Mouse (Mus musculus) CD4-positive, CD25-positive, alpha-beta regulatory T cell, adult 4 months (primary cell): ENCODE results near the gene Mrpl1. TPM values are rescaled to one million over a fixed set of nuclear protein-coding genes. Genes with fewer than 3 reads are reported as not detected.

ENCODE experiments used
- ATAC-seq: one replicate; pipeline ENCODE4 v1.8.0; 2017
- polyA plus RNA-seq, 2 experiments: library from polyadenylated mRNA; unstranded; fragments of 100-300 nt; shearing (Covaris generic); gene quantifications; one replicate each; pipeline ENCODE4 v1.2.1; 2017

Mrpl1 gene
- polyA plus RNA-seq, 2 experiments from 2014 or later, result 23.2 to 24.7 TPM

DNA sequence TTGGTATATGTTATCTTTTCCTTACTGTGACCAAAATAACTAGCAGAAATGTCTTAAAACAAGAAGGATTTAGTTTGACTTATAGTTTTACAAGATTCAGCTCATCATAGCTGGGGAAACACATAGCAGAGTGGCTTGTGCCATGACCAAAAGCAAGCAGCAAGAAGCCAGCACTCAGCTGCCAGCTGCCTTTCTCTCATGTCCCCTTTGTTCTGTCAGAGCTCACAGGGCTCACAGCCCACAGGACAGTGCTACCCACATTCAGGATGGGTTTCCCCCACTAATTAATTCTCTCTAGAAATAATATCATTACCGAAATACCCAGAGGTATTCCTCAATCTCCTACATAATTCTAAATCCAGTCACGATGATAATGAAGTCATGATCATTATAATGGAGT is 1.8 kb upstream of the Mrpl1 start:
- no peak for ATAC-seq

DNA sequence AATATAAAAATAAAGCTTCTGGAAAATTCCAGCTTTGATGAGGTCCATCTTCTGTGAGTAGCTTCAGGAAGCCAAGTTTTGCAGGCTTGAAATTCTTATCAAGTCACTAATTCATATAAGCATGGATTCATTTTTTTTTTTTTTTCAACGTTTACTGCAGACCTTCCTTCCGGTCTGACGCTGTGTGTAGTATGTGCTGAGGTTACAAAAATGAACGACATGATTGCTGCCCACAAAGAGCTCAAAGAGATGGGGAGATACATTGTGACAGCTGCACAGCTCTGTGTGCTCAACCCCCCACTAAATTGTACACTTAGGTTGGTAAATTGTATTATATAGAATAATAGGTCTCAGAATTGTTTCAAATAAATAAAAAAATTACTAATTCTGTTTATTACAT is 750 bp upstream of the Mrpl1 start:
- ATAC-seq, result peak; percentile 60

DNA sequence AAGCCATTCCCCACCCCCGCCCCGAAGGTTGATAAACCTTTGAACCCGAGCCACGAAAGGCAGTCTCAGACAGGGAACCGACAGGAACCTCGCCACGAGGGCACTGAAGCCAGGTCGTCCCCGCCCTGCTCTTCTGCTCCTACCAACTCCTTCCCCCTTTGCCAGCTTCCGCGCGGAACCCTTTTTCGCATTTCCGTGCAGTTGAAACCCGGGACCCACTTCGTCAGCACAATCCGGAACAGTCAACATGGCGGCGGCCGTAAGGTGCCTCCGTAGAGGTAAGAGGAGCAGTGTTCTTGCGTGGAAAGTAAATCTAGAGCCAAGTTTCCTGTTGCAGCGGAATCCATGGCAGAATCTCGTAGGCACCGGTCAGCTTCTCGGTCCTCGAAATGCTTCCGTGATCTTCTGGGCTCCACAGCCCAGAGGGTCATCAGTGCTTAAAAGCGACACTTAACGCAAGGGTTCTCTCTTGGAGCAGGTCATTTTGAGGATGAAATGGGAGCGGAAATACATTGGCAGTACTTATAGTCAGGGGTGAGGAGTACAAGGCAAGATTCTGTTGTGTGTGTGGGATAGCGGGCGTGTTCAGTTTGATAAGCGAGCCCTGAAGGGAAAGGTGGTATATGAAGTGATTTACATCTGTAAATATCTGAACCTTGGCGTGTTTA is 757 bp downstream of the Mrpl1 start:
- ATAC-seq, result peak; percentile 83

DNA sequence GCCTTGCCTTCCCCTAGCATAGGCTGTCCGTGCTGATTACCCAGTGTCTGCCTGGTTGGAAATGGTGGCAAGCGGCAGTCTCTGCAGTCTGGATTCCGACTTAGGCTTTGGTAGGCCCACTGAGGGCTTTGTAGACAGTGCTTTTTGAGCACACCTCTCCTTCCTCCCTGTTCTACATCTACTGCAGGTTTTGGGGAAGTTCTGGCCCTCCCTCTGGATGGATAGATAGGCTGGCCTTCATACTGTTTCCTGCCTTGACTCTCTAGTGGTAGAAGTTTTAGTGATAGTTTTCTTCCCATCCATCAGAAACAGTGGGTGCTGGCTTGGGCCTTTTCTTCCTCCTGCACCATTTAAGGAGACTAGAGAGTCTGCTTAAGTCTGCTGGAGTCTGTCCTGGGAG is 9.4 kb downstream of the Mrpl1 start:
- ATAC-seq, result peak; percentile 24

DNA sequence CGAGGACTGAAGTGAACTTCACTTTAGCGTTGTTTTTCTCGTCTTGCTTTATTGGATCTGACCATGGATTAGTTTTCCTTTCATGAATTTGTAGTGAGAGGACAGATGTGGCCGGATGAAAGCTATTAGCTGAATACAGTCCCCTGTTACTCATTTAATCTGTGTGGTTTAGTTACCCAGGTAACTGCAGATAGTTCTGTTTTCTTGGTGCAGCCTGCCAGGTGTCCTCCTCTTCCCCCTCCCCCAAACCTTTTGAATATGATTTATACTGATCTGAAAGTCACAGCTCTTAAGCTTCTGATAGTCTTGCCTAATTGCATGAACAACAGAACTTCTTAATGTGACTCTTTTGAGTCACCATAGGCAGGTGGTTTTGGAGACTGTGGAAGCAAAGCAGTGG is 10.2 kb downstream of the Mrpl1 start:
- peak; percentile 82 for ATAC-seq

DNA sequence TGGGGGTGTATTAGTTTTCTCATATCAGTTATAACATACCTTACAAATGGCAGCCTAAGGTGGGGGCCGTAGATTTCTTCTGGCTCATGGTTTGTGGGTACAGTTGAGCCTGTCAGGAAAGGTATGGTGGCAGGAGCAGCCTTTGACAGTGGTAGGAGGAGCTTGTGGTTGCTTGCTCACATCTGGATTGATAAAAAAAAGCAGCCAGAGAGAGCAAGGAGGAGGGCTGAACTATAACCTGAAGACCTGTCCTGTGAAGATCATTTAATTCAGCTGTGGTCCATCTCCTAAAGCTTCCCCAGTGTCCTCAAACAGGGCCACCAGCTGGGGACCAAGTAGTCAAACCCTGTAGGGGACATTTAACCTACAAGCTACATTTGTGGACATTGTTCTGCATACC is 12.0 kb downstream of the Mrpl1 start:
- no peak for ATAC-seq

DNA sequence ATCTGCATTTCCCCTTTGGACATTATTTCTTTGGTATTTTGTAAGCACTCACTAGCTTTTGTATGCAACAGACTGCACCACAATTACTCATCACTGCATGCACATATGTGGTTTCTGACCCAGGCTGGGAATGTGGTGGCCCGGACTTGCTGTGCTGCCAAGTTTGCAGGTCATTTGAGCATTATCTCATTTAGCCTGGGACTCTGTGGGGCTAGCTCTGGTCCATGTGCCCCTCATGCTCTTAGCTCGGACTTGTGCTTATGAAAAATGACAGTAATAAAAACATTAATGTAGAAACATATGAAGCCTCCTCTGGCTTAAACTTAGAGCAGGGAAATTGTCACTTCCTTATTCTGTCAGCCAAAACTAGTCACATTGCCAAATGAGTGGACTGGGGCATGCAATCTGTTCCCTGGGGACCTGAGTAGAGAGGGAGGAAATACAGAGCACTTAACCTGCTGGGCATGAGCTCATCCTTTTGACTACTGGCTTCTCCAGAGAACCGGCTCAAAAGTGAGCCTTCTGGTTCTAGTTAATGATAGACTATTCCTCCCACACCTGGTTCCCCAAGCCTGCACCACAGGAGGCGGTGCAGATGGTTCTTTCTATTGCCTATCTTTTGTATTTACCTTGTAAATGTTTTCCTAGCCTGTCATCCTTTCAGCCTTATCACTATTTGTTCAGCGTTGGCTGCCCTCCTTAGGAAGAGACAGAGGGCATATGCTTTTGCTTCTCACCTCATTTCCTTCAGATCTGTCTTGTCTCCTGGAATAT is 12.7 kb downstream of the Mrpl1 start:
- no peak for ATAC-seq

DNA sequence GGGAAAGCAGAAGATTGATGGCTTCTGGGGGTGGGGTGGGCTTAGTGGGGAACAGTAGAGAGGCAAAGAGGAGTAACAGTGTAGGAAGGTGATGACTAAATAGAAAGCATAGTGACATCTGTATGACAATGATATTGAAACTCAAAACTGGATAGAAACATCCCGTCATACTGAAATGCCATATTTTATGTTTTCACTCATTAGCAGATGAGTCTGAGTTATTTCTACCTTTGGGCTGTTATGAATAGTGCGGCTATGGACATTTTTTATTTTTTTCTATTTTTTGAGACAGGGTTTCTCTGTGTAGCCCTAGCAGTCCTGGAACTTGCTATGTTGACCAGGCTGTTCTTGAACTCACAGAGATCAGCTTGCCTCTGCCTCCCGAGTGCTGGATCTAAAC is 13.7 kb downstream of the Mrpl1 start:
- no peak for ATAC-seq

DNA sequence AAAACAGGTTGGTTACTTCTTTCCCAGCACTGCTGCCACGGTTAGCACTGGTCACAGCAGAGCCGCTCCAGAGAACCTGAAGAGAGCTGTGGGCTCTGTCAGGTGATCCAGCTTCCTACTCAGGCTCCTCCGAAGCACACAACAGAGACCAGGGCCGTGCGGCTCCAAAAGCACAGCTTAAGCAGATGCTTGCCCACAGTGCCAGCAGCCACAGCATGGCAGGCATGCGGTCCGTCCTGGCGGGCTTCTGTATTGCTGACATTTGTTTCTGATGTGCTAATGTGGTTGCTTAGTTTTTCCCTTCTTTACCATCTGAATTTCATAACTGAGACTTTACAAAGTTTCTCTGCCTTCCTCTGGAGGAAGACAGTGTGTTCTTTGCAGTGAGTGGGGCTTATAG is 17.2 kb downstream of the Mrpl1 start:
- no peak for ATAC-seq

DNA sequence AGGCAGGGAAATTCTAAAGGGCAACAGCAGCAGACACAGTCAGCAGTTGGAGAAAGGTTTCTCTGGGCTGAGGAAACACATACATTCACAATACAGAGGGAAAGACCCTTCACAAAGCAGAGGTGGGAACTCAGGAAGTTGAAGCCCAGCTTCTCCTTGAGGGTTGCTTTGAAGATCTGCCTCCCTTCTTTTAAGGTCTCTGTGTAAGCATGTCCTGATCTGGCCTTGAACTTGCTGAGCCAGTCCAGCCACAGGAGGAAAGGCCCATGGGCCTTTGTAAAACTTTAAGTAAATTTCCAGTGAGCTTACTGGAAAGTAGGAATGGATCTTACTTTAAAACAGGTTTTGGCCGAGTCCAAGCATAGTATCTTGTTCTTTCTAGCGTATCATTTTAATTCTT is 19.7 kb downstream of the Mrpl1 start:
- no peak for ATAC-seq

DNA sequence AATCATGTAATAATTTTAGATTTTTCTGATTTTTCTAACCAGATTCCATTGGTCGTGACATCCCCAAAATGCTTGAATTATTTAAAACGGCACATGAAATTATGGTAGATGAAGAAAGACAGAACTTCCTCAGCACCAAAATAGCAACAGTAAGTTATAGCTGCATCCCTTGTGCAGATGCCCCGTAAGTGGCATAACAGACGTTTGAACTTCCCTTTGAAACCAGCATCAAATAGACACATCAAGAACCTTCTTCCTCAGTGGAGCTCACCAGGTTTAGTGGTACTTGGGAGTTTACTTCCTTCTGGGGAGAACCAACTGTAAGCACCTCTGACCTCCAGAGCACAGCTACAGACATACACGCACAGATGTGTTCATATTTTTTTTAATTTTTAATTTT is 29.5 kb downstream of the Mrpl1 start:
- no peak for ATAC-seq

DNA sequence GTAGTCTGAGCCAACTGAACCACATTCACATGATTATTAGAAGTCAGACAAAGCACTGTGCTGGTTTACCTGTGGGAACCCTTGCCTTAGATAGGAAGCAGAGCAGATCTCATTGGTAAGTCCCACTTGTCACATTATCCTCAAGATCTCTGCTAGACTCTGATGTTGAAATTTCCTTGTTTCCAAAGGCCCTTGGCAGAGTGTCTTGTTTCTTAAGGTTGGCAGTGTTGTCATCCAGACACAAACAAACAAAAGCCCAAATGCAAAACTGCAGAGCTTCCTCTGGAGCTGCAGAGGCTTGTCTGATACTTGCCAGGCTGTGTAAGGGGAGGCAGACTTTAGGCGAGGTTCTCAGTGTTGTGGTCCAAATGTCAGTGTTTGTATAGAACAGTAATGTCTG is 31.6 kb downstream of the Mrpl1 start:
- ATAC-seq, result no peak

DNA sequence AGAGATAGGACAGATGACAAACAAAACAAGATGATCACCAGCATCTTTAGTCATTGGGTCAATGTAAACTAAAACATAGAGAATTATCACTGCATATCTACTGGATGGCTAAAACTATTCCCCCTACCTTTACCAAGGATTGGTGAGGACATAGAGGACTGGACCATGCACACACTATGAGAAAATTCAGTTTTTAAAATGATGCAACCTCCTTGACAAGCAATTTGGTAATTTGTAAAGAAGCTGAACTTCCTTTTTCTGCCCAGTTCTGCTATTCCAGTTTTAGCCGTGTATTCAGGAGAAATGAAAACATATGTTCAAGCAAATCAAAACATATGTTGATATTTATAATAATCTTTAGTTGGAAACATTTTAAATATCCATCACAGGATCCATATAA is 35.2 kb downstream of the Mrpl1 start:
- ATAC-seq, result no peak

DNA sequence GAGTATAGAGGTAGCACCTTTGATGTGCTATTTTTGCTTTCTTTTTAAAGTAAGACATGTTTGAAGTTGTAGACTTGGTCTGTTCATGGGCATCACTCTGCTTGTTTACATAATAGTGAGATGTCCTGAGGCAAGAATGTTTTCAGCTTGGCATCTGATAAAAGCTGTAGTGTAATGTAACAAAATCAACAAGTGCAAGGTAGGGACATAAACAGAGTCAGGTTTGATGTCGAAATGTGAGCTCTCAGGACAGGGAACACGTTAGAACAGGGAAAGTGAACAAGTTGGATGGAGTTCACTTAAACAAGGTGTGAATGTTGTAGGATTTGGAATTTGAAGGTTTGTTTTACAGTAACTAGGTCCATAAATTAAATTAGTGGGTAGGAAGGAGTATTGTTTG is 44.7 kb downstream of the Mrpl1 start:
- ATAC-seq, result no peak

DNA sequence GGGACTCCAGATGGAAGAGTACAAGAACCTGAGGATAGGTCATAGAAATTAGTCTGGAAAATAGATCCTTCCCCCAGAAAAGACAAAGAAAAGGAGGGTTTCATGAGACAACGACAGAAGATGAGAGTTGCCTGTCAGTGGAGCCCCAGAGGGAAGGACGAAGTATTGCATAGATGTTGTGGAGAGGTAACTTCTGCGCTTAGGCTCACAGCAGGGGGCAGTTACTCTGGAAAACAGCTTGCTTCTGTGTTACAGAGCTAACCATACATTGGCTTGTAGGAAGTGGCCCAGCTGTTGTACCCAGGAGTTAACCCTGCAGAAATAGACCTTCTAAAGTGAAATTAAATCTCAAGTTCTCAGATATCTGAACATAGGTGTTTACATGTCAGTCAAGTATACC is 45.9 kb downstream of the Mrpl1 start:
- no peak for ATAC-seq

DNA sequence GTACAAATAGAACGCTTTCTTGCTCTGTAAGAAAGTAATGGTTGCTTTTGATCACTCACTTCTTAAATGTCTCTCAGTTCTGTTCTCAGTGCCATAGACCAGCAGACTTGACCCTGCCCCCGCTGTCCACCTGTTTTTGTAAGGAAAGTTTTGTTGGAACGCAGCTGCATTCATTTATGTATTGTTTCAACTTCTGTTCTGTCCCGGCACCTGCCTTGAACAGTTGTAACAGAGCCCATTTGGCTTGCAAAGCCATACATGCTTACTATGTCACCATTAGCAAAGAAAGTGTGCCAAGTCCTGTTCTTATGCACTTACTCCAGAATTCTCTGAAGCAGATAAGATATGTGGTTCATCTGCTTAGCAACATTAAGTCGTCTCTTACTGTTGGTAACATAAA is 48.9 kb downstream of the Mrpl1 start:
- no peak for ATAC-seq

DNA sequence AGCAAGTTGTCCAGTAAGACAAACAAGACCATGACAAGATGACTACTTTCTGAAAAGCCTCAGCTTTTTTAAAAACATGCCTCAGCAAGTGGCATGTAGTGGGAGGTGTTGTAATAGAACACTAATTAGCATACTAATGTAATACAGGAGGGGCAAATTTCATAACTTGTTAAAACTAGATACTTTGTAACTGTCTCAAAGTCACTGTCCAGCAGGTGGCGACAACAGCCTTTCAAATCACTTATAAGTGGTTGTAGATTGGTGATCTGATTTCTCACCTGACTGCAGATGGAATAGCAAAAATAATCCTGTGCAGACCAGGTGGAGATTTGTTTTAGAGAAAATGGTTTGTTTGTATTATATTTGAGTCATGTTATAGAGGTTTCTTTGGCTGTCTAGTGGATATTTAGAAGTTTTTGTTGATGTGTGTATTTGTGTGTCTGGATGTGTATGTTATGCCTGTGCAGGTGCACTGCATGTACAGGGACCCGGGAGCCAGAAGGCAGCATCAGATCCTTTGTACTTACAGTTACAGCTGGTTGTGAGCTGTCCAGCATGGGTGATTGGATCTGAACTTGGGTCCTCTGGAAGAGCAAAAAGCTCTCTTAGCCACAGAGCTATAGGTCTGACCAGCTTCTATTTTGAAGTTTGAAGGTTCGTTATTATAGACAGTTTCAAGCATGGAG is 57.9 kb downstream of the Mrpl1 start:
- ATAC-seq, result peak; percentile 47

DNA sequence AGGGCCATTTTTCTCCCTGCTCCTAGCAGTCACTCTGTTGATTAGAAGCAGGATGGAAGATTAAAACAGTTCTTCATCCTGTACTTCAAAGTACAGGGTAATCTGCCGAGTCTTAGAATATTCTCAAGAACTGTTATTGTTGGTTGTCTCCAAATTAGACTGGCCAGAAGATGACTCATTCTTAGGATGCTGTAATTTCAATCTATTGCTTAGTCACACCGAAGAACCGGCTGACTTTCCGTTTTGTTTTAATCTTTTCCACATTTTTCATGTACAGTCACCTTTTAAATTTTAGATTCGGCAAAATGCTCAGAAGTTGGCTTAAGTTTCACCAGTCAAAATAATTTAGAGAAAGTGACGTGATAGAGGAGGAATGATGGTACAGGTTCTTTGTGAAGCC is 61.8 kb downstream of the Mrpl1 start:
- no peak for ATAC-seq

DNA sequence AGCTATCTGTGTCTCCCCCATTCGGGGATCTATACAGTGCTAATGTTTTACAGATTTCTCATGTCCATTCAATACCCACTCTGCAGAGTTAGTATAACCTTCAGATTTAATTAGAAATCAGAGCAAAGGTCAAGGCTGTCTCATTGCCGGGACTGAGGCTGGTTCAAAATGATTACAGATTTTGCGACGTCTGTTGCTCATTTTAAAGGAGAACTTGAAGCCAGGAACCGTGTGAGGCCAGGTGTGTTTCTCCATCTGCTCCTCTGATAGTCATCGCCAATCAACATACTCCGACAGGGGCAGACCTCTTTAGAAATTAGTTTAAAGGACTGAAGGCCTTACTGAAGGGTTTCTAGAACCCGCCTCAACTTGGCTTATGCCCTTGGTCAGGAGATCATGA is 96.5 kb downstream of the Mrpl1 start:
- ATAC-seq, result no peak

DNA sequence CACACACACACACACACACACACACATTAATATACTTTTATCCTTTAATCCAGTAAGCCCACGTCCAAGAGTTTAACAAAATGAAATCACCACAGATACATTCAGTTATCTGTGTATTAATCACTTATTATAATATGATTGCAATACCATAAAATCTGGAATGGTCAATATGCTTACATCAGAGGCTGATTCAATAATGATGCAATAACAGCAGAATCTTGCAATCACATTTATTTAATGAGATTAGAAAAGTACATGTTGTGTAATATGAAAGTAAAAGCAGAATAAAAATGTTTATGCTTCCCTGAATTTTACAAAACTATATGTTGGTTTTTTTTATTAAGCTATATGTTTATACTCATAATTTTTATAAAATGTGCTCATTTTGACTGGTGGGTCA is 97.0 kb downstream of the Mrpl1 start:
- ATAC-seq, result no peak

DNA sequence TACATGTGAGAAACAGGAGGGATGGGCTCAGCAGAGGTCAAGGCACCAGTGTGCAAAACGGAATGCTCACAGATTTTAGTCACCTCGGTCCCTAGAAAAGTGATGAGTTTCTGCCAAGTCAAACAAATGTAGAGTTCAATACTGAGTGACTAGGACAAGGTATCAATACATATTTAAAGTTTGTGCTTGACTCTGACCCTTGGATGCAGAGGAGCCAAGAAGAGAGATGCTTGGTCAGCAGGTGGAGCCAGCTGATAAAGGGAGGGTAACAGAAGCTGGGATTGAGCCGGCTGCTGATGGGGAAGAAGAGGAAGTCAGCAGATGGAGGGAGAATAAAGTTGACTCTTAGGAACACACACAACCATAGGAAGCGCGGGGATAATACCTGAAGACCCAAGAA is 97.5 kb downstream of the Mrpl1 start:
- ATAC-seq, result no peak

DNA sequence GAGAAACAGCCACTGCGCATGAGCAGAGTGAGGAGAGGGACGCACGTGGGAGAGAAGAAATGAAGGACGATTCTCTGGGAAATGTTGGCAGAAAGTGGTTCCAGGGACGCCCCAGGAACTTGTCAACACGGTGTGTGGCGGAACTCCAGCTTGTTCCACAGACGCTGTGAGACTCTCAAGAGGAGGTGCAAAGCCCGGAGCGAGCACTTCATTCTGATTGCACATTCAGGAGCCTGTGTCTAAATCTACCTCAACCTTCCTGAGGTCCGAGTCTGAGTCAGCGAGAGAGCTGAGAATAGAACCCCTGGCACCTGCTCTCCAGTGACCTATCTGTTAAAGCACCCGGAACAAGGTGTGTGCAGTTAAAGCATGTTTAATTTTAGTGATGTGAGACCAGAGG is 98.8 kb downstream of the Mrpl1 start:
- no peak for ATAC-seq

DNA sequence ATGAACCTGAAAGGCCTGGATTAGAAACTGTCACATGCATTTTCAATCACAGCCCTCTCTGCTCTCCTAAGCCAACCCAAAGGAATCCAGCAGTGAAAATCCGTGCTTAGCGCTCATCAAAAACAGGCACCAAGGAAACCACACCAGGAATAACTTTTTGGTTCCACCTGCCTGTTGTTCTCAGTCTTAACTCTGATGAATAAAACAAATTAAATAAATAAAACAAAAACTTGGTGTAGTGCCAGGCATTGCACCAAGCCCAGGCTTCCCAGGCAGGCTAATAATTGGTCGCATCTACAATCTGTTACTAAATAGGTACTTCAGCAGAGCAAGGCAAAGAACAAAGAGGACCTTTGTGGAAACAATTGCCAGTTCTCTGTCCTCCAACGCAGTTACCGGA is 99.4 kb downstream of the Mrpl1 start:
- ATAC-seq, result no peak

DNA sequence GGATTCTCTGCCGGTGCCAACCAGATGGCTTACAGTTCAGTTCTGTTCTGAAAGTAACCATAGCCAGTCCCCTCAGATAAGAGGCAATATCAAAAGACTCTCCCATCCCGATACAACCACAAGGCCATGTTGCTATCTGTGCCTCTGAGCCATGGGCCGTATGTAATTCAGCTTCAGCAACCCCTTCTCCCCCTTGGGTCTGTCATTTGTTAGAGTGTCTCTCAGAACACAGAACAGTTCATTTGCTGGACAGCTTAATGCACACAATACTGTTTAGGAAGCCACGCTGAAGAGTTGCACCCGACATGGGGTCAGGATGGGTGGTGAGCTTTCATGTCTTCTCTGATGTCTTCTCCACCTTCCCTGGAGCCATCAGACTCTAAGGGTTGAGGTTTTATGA is 100.3 kb downstream of the Mrpl1 start:
- no peak for ATAC-seq
